Comparison of ENCODE assay signal across 28 mouse cellular contexts in the genomic region with DNA sequence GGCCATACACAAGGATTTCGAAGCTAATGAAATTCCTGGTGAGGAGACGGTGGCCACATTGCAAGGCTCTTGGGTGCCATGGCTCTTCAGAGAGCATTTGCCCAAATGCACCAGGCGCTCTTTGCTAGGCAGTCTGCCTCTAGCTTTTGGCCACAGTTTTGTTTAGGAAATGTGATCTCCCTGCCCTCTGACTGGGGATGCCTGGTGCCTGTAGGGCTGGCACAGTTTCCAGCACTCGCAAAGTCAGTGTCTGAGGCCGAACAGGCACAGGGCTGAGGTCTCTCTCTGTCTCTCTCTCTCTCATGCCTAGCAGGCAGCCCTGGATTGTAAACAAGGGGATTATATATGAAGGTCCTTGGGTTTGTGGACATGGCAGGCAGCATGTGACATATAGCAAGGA. TPM values are rescaled to one million over a fixed set of nuclear protein-coding genes. Genes with fewer than 3 reads are reported as not detected.
DNase-seq lines count a peak whose midpoint lies in the region; ATAC-seq and TF ChIP-seq lines count a peak whose summit lies in the region.
"Had no signal": no experiment of that assay in that cellular context is flagged by ENCODE, and none has a peak within 500 bp of the region (broad histone marks: within the 10 kb centered on the region; RNA-seq: fewer than 3 reads in every experiment).

No protein-coding gene starts in this region.

- no peak overlapping the region for H3K4me3 ChIP-seq in kidney, adult 2 months (ENCODE audit: insufficient read depth, low read depth, low read length)
- no peak overlapping the region for H3K4me3 ChIP-seq in kidney, embryonic 14.5 days (ENCODE audit: low read length)
- no peak overlapping the region for H3K4me3 ChIP-seq in embryonic facial prominence, embryonic 14.5 days (ENCODE audit: low read depth, low read length)
- H3K4me3 ChIP-seq in liver, embryonic 16.5 days (ENCODE audit: low read depth, low read length): no peak overlapping the region
- H3K4me3 ChIP-seq in limb, embryonic 10.5 days: no peak overlapping the region
- H3K4me3 ChIP-seq: hindbrain, embryonic 10.5 days; intestine, embryonic 15.5 days; left cerebral cortex, adult 2 months; stomach, embryonic 15.5 days had no signal

- H3K9me3 ChIP-seq in kidney, embryonic 14.5 days (ENCODE audit: control insufficient read depth, low read length): no peaks in the 10 kb centered on the region
- no peaks in the 10 kb centered on the region for H3K9me3 ChIP-seq in embryonic facial prominence, embryonic 14.5 days (ENCODE audit: control insufficient read depth, low read length)
- H3K9me3 ChIP-seq in liver, embryonic 16.5 days (replicated peaks; ENCODE audit: control insufficient read depth, low read length): no peaks in the 10 kb centered on the region
- H3K9me3 ChIP-seq in limb, embryonic 10.5 days (replicated peaks): no peaks in the 10 kb centered on the region
- H3K9me3 ChIP-seq: hindbrain, embryonic 10.5 days; intestine, embryonic 15.5 days; stomach, embryonic 15.5 days had no signal

- H3K27ac ChIP-seq in kidney, adult 2 months (ENCODE audit: insufficient read depth, low read depth, low read length): no peak overlapping the region
- no peak overlapping the region for H3K27ac ChIP-seq in kidney, embryonic 14.5 days (ENCODE audit: low read depth, low read length)
- H3K27ac ChIP-seq in embryonic facial prominence, embryonic 14.5 days (replicated peaks; ENCODE audit: low read depth, low read length): no peak overlapping the region
- peak overlapping the region; percentile 68 for H3K27ac ChIP-seq in liver, embryonic 16.5 days (ENCODE audit: low read length)
- H3K27ac ChIP-seq in limb, embryonic 10.5 days: no peak overlapping the region
- H3K27ac ChIP-seq: hindbrain, embryonic 10.5 days; intestine, embryonic 15.5 days; left cerebral cortex, adult 2 months; liver, embryonic 14.5 days; macrophage; stomach, embryonic 15.5 days had no signal

- H3K9ac ChIP-seq in kidney, embryonic 14.5 days (ENCODE audit: low read depth, low read length): no peak overlapping the region
- H3K9ac ChIP-seq in embryonic facial prominence, embryonic 14.5 days (ENCODE audit: low read depth, low read length): 0 out of 2 replicates have a peak overlapping the region, but pooled peaks have one; percentile 1
- no peak overlapping the region for H3K9ac ChIP-seq in liver, embryonic 16.5 days (ENCODE audit: low read depth, low read length)
- H3K9ac ChIP-seq: intestine, embryonic 15.5 days; liver, embryonic 14.5 days; stomach, embryonic 15.5 days had no signal

- DNase-seq in kidney, adult 2 months: peak; percentile 21
- peak; percentile 86 for DNase-seq in adipocyte (ENCODE audit: low spot score)
- peak; percentile 65 for DNase-seq in embryonic facial prominence, embryonic 14.5 days (ENCODE audit: low spot score)
- no peak for DNase-seq in limb, embryonic 10.5 days (ENCODE audit: low spot score)
- no peak for DNase-seq in urinary bladder, postnatal 10 days (ENCODE audit: low spot score)
- DNase-seq: adrenal gland, postnatal 25 days; cerebellum, adult 9-10 months; heart, adult 11 months; left cerebral cortex, postnatal 4 days; right cerebral cortex, postnatal 4 days; thymus, postnatal 36 days had no signal

- no peaks in the 10 kb centered on the region for H3K27me3 ChIP-seq in kidney, adult 2 months (replicated peaks; ENCODE audit: control insufficient read depth, insufficient read depth, low read length)
- no peaks in the 10 kb centered on the region for H3K27me3 ChIP-seq in kidney, embryonic 14.5 days (ENCODE audit: control insufficient read depth, insufficient read depth, low read length)
- no peaks in the 10 kb centered on the region for H3K27me3 ChIP-seq in embryonic facial prominence, embryonic 14.5 days (replicated peaks; ENCODE audit: control insufficient read depth, insufficient read depth, low read length)
- H3K27me3 ChIP-seq in liver, embryonic 16.5 days (ENCODE audit: control insufficient read depth, insufficient read depth, low read depth, low read length): no peaks in the 10 kb centered on the region
- 0 out of 2 replicates have a peak, but pooled peaks cover 2% of the 10 kb centered on the region for H3K27me3 ChIP-seq in limb, embryonic 10.5 days (ENCODE audit: low read depth, poor library complexity, severe bottlenecking)
- H3K27me3 ChIP-seq: intestine, embryonic 15.5 days; stomach, embryonic 15.5 days had no signal

- WGBS in kidney, adult 2 months: 73% methylated on average over 5 of the region's 5 CpGs
- WGBS in kidney, embryonic 14.5 days: 58% methylated on average over 5 of the region's 5 CpGs
- WGBS in embryonic facial prominence, embryonic 14.5 days: 67% methylated on average over 5 of the region's 5 CpGs
- 62% methylated on average over 5 of the region's 5 CpGs for WGBS in liver, embryonic 16.5 days (ENCODE audit: insufficient replicate concordance)
- 80% methylated on average over 5 of the region's 5 CpGs for WGBS in limb, embryonic 10.5 days

- no peaks in the 10 kb centered on the region for H3K36me3 ChIP-seq in kidney, adult 2 months (ENCODE audit: control insufficient read depth, insufficient read depth, low read length)
- H3K36me3 ChIP-seq in kidney, embryonic 14.5 days (ENCODE audit: control insufficient read depth, insufficient read depth, low read length): no peaks in the 10 kb centered on the region
- no peaks in the 10 kb centered on the region for H3K36me3 ChIP-seq in embryonic facial prominence, embryonic 14.5 days (ENCODE audit: control insufficient read depth, insufficient read depth, low read length)
- H3K36me3 ChIP-seq in liver, embryonic 16.5 days (ENCODE audit: control insufficient read depth, insufficient read depth): no peaks in the 10 kb centered on the region
- no peaks in the 10 kb centered on the region for H3K36me3 ChIP-seq in limb, embryonic 10.5 days
- H3K36me3 ChIP-seq: hindbrain, embryonic 10.5 days; intestine, embryonic 15.5 days; stomach, embryonic 15.5 days had no signal

- peaks cover 9% of the 10 kb centered on the region; the same call in 1 of the 2 replicates for H3K4me1 ChIP-seq in kidney, adult 2 months (ENCODE audit: control insufficient read depth, insufficient read depth, low read length)
- H3K4me1 ChIP-seq in kidney, embryonic 14.5 days (ENCODE audit: control insufficient read depth, insufficient read depth, low read length): no peaks in the 10 kb centered on the region
- H3K4me1 ChIP-seq in embryonic facial prominence, embryonic 14.5 days (ENCODE audit: control insufficient read depth, insufficient read depth, low read length): peaks cover 14% of the 10 kb centered on the region; the same call in 1 of the 2 replicates
- H3K4me1 ChIP-seq in liver, embryonic 16.5 days (ENCODE audit: control insufficient read depth, low read depth, low read length): peaks cover 2% of the 10 kb centered on the region
- H3K4me1 ChIP-seq in limb, embryonic 10.5 days: peaks cover 7% of the 10 kb centered on the region; the same call in 1 of the 2 replicates
- H3K4me1 ChIP-seq: intestine, embryonic 15.5 days; stomach, embryonic 15.5 days had no signal

- no peak for TF ChIP-seq POLR2A in kidney, adult 2 months (IDR thresholded peaks at IDR 0.05; ENCODE audit: low read depth, low read length)

- ATAC-seq in kidney, embryonic 14.5 days (ENCODE audit: low FRiP score, low TSS enrichment): no peak
- ATAC-seq in embryonic facial prominence, embryonic 14.5 days (ENCODE audit: low read depth): no peak
- ATAC-seq in liver, embryonic 16.5 days (ENCODE audit: low read depth): no peak
- ATAC-seq: CD4-positive, CD25-positive, alpha-beta regulatory T cell, adult 4 months; forebrain, embryonic 14.5 days; hindbrain, embryonic 16.5 days; lung, postnatal 0 days had no signal

- no peak for TF ChIP-seq CTCF in kidney, adult 2 months (conservative IDR thresholded peaks at IDR 0.05; ENCODE audit: insufficient read depth, insufficient read length, low read depth, low read length)

- no peak overlapping the region for H3K4me2 ChIP-seq in kidney, embryonic 14.5 days (replicated peaks; ENCODE audit: low read depth, low read length)
- no peak overlapping the region for H3K4me2 ChIP-seq in embryonic facial prominence, embryonic 14.5 days (ENCODE audit: low read depth, low read length)
- no peak overlapping the region for H3K4me2 ChIP-seq in liver, embryonic 16.5 days (ENCODE audit: low read depth, low read length)
- H3K4me2 ChIP-seq: heart, embryonic 11.5 days; intestine, embryonic 15.5 days; stomach, embryonic 15.5 days had no signal

RNA-seq across cellular contexts. Expression of gene Abcg5, which starts 7.3 kb away (rescaled TPM):
- polyA plus RNA-seq in kidney, adult 2 months (2012; rRNA removed): 0.45 and 0.47 TPM in 2 replicates
- polyA plus RNA-seq in kidney, embryonic 14.5 days (2014; fragmentation: Nextera tagmentation; extraction: Ambion mirVana): 5.8 and 6.6 TPM in 2 replicates
- polyA plus RNA-seq in embryonic facial prominence, embryonic 14.5 days (2014; fragmentation: Nextera tagmentation; extraction: Ambion mirVana): 1.4 and 1.6 TPM in 2 replicates
- polyA plus RNA-seq in liver, embryonic 16.5 days (2015; fragmentation: Nextera tagmentation; extraction: Ambion mirVana): 0.48 and 0.63 TPM in 2 replicates
- polyA plus RNA-seq in limb, embryonic 10.5 days (2016; fragmentation: Nextera tagmentation; extraction: Ambion mirVana): 0.97 and 1.1 TPM in 2 replicates
- polyA plus RNA-seq: CD4-positive, CD25-positive, alpha-beta regulatory T cell, adult 4 months; frontal cortex, adult 2 months; heart, postnatal 0 days; macrophage had no signal

RNA-seq across cellular contexts. Expression of gene Abcg8, which starts 14.0 kb away (rescaled TPM):
- polyA plus RNA-seq in kidney, adult 2 months (2012; rRNA removed): 0.33 and 0.45 TPM in 2 replicates
- 0.35 and 0.43 TPM in 2 replicates for polyA plus RNA-seq in kidney, embryonic 14.5 days (2014; fragmentation: Nextera tagmentation; extraction: Ambion mirVana)
- polyA plus RNA-seq in embryonic facial prominence, embryonic 14.5 days (2014; fragmentation: Nextera tagmentation; extraction: Ambion mirVana): 0.13 and 0.14 TPM in 2 replicates
- 0.55 and 0.58 TPM in 2 replicates for polyA plus RNA-seq in liver, embryonic 16.5 days (2015; fragmentation: Nextera tagmentation; extraction: Ambion mirVana)
- 0.10 and 0.11 TPM in 2 replicates for polyA plus RNA-seq in limb, embryonic 10.5 days (2016; fragmentation: Nextera tagmentation; extraction: Ambion mirVana)
- polyA plus RNA-seq: CD4-positive, CD25-positive, alpha-beta regulatory T cell, adult 4 months; frontal cortex, adult 2 months; heart, embryonic 11.5 days; heart, postnatal 0 days; lung, postnatal 0 days; macrophage; midbrain, postnatal 0 days; neural tube, embryonic 14.5 days had no signal

Comparison
In these comparisons a context has a peak if more than half of its experiments do, and no peak if none do; other contexts are left out.
1. DNase-seq: peak in kidney, adult 2 months (single experiment), adipocyte (single experiment) and embryonic facial prominence, embryonic 14.5 days (single experiment); none in limb, embryonic 10.5 days (single experiment) and urinary bladder, postnatal 10 days (single experiment).